Mouse (Mus musculus) heart, adult 2 months (tissue): Measurements from ENCODE around the gene Fyn. TPM values are rescaled to one million over a fixed set of nuclear protein-coding genes. Genes with fewer than 3 reads are reported as not detected.

Experiments used
- DNase-seq, 2 experiments: peaks; one replicate each; pipeline ENCODE4 v3.0.0; 2021
- H3K27ac ChIP-seq: fragments of 200-600 bp; 2 replicates; pipeline ENCODE4 v1.8.1; 2022
- H3K27me3 ChIP-seq: fragments of 200-500 bp; 2 replicates; pipeline ENCODE4 v1.6.1; 2012; ENCODE audit warnings: mild to moderate bottlenecking, low read length, inconsistent platforms, mixed read lengths; ENCODE audit not compliant: control insufficient read depth, insufficient read depth
- H3K36me3 ChIP-seq: fragments of 200-500 bp; 2 replicates; pipeline ENCODE4 v1.6.1; 2012; ENCODE audit warnings: low read length, inconsistent platforms; ENCODE audit not compliant: control insufficient read depth, insufficient read depth
- H3K4me1 ChIP-seq: fragments of 200-500 bp; 2 replicates; pipeline ENCODE4 v1.6.1; 2011; ENCODE audit warnings: low read length; ENCODE audit not compliant: control insufficient read depth, insufficient read depth
- H3K4me3 ChIP-seq: fragments of 200-600 bp; 2 replicates; pipeline ENCODE4 v1.8.1; 2022
- H3K79me2 ChIP-seq: fragments of 200-500 bp; replicated peaks from 2 replicates; pipeline ENCODE4 v1.6.1; 2012; ENCODE audit warnings: mild to moderate bottlenecking, inconsistent platforms, low read length, moderate library complexity, mixed read lengths; ENCODE audit not compliant: control insufficient read depth, insufficient read depth
- H3K9ac ChIP-seq: fragments of 200-500 bp; 2 replicates; pipeline ENCODE4 v1.6.1; 2012; ENCODE audit warnings: low read depth, mild to moderate bottlenecking, control low read depth, inconsistent platforms, low read length, mixed read lengths
- CTCF ChIP-seq: fragments of 200-600 bp; IDR thresholded peaks from 2 replicates; pipeline ENCODE4 v1.8.1; 2022; ENCODE audit warnings: antibody characterized with exemption, mild to moderate bottlenecking, moderate library complexity
- EP300 ChIP-seq: fragments of 200-500 bp; IDR thresholded peaks from 2 replicates; pipeline ENCODE4 v1.6.1; 2011; ENCODE audit warnings: low read depth, low read length, control low read depth; ENCODE audit not compliant: insufficient read depth
- POLR2A ChIP-seq: fragments of 200-500 bp; IDR thresholded peaks from 2 replicates; pipeline ENCODE4 v1.6.1; 2011; ENCODE audit warnings: mild to moderate bottlenecking, low read depth, low read length, control low read depth; ENCODE audit not compliant: insufficient read depth
- WGBS: fragments of 180-500 bp; shearing (Covaris S2); methylation state at CpG from one replicate; pipeline ENCODE4 v1.1.7; 2018; 5-methylcytosine and 5-hydroxymethylcytosine counted together
- intact Hi-C: fragments of 180-260 bp; cut with DNase I; formaldehyde crosslinking; loops from one replicate; pipeline ENCODE4 v1.15.1; 2025
- polyA plus RNA-seq: library from polyadenylated mRNA; depleted of rRNA; stranded (reverse); fragments of >200 nt; gene quantifications from 2 replicates; pipeline ENCODE4 v1.2.3, GENCODE M21; 2012
- total RNA-seq, 2 experiments: library from RNA; stranded (reverse); gene quantifications; 2 replicates each; pipeline ENCODE4 v1.2.3; 2021

Fyn gene
- total and polyA plus RNA-seq, 3 experiments, result 23.2 to 29.7 (median 26.1) TPM

GRCm38 (mm10) chr10:39334320-39334719 lies 34.3 kb upstream of the Fyn start:
- H3K4me1 ChIP-seq, result no peaks in the 10 kb centered on the region
- no peaks in the 10 kb centered on the region for H3K36me3 ChIP-seq
- H3K4me3 ChIP-seq, result no peak overlapping the region
- 19% methylated on average over 3 of the region's 3 CpGs for WGBS
- no peak overlapping the region for H3K9ac ChIP-seq
- DNase-seq, result no peak
- no peaks in the 10 kb centered on the region for H3K79me2 ChIP-seq
- H3K27ac ChIP-seq, result no peak overlapping the region
- no peaks in the 10 kb centered on the region for H3K27me3 ChIP-seq
- TF ChIP-seq EP300 (no peak), POLR2A (no peak), CTCF (no peak)
- intact Hi-C loops, result no loop called here

- no peaks in the 10 kb centered on the region for H3K36me3 ChIP-seq
- H3K4me3 ChIP-seq, result no peak overlapping the region
- H3K27ac ChIP-seq, result no peak overlapping the region
- H3K4me1 ChIP-seq, result no peaks in the 10 kb centered on the region; the same call in 1 of the 2 replicates
- H3K79me2 ChIP-seq, result no peaks in the 10 kb centered on the region
- H3K9ac ChIP-seq, result no peak overlapping the region
- TF ChIP-seq CTCF (no peak), EP300 (no peak), POLR2A (no peak)
- DNase-seq, result no peak
- intact Hi-C loops, result no loop called here
- H3K27me3 ChIP-seq, result no peaks in the 10 kb centered on the region
These were observed 32.8 kb upstream of the Fyn start for GRCm38 (mm10) chr10:39335880-39336279.

- Histone ChIP-seq H3K36me3 (no peaks in the 10 kb centered on the region), H3K27me3 (no peaks in the 10 kb centered on the region), H3K4me3 (no peak overlapping the region), H3K27ac (no peak overlapping the region), H3K9ac (no peak overlapping the region), H3K4me1 (no peaks in the 10 kb centered on the region; the same call in 1 of the 2 replicates), H3K79me2 (no peaks in the 10 kb centered on the region)
- DNase-seq, result no peak
- WGBS, result 49% methylated on average over 2 of the region's 2 CpGs
- TF ChIP-seq POLR2A (no peak), EP300 (no peak)
- intact Hi-C loops, result no loop called here
These were observed 29.3 kb upstream of the Fyn start for GRCm38 (mm10) chr10:39339189-39339968.

GRCm38 (mm10) chr10:39339969-39340236 lies 28.8 kb upstream of the Fyn start:
- TF ChIP-seq POLR2A, result no peak
- no peak for TF ChIP-seq EP300
- TF ChIP-seq CTCF, result no peak
- Histone ChIP-seq H3K36me3 (no peaks in the 10 kb centered on the region), H3K4me3 (no peak overlapping the region), H3K4me1 (no peaks in the 10 kb centered on the region; the same call in 1 of the 2 replicates), H3K27ac (no peak overlapping the region), H3K9ac (no peak overlapping the region), H3K79me2 (no peaks in the 10 kb centered on the region), H3K27me3 (no peaks in the 10 kb centered on the region)
- no peak for DNase-seq
- intact Hi-C loops, result no loop called here
- WGBS, result 84% methylated on average over 2 of the region's 2 CpGs

- intact Hi-C loops, result no loop called here
- Histone ChIP-seq H3K9ac (no peak overlapping the region), H3K27ac (no peak overlapping the region), H3K27me3 (no peaks in the 10 kb centered on the region), H3K36me3 (no peaks in the 10 kb centered on the region), H3K4me1 (no peaks in the 10 kb centered on the region; the same call in 1 of the 2 replicates), H3K4me3 (no peak overlapping the region), H3K79me2 (no peaks in the 10 kb centered on the region)
- 60% methylated on average over 1 of the region's 1 CpGs for WGBS
- TF ChIP-seq CTCF (no peak), EP300 (no peak), POLR2A (no peak)
- DNase-seq, result peak in 1 of 2 experiments; percentile 26
These were observed 25.1 kb upstream of the Fyn start for GRCm38 (mm10) chr10:39343551-39343950.

GRCm38 (mm10) chr10:39345921-39346320 lies 22.7 kb upstream of the Fyn start:
- Histone ChIP-seq H3K4me3 (no peak overlapping the region), H3K36me3 (no peaks in the 10 kb centered on the region), H3K4me1 (no peaks in the 10 kb centered on the region), H3K27me3 (no peaks in the 10 kb centered on the region), H3K27ac (no peak overlapping the region), H3K79me2 (no peaks in the 10 kb centered on the region), H3K9ac (no peak overlapping the region)
- no peak for DNase-seq
- intact Hi-C loops, result no loop called here
- 65% methylated on average over 1 of the region's 1 CpGs for WGBS
- no peak for TF ChIP-seq POLR2A
- no peak for TF ChIP-seq EP300
- TF ChIP-seq CTCF, result no peak
